Mouse (Mus musculus): ENCODE data around the gene Rcor2.

GRCm38 (mm10) chr19:7236011-7236410, 31.1 kb upstream of the Rcor2 start:
- TF ChIP-seq POLR2A (IDR thresholded peaks at IDR 0.05; ENCODE audit: low read depth, low read length) (no peak), CTCF (IDR thresholded peaks at IDR 0.05; ENCODE audit: borderline replicate concordance, insufficient read depth, low read length) (no peak)
